Mouse (Mus musculus) stomach, postnatal 0 days (tissue): ENCODE measurements around the gene Flywch2. TPM values are rescaled to one million over a fixed set of nuclear protein-coding genes. Genes with fewer than 3 reads are reported as not detected.

Experiments used
- ATAC-seq: fragments of 200-750 bp; cut with Nextera tagmentation; 2 replicates; pipeline ENCODE4 v1.8.0; 2017; ENCODE audit not compliant: low FRiP score, low TSS enrichment
- DNase-seq: peaks from one replicate; pipeline ENCODE4 v3.0.0-alpha.2; 2016; ENCODE audit warnings: low spot score
- H3K27ac ChIP-seq: fragments of 300-500 bp; sonication (generic); replicated peaks from 2 replicates; pipeline ENCODE4 v1.5.1; 2014; ENCODE audit warnings: mild to moderate bottlenecking, control low read depth
- H3K27me3 ChIP-seq: fragments of 300-500 bp; sonication (generic); 2 replicates; pipeline ENCODE4 v1.6.1; 2014; ENCODE audit warnings: low read length; ENCODE audit not compliant: control insufficient read depth, insufficient read depth
- H3K36me3 ChIP-seq: fragments of 300-500 bp; sonication (generic); 2 replicates; pipeline ENCODE4 v1.6.1; 2014; ENCODE audit warnings: low read length, mixed read lengths; ENCODE audit not compliant: control insufficient read depth, insufficient read depth
- H3K4me1 ChIP-seq: fragments of 300-500 bp; sonication (generic); replicated peaks from 2 replicates; pipeline ENCODE4 v1.6.1; 2014; ENCODE audit warnings: antibody characterized with exemption; ENCODE audit not compliant: control insufficient read depth, insufficient read depth
- H3K4me2 ChIP-seq: fragments of 300-500 bp; sonication (generic); replicated peaks from 2 replicates; pipeline ENCODE4 v1.6.1; 2014; ENCODE audit warnings: low read depth, mild to moderate bottlenecking, control low read depth, moderate library complexity
- H3K4me3 ChIP-seq: fragments of 300-500 bp; sonication (generic); 2 replicates; pipeline ENCODE4 v1.5.1; 2014; ENCODE audit warnings: low read depth, low read length, control low read depth
- H3K9ac ChIP-seq: fragments of 300-500 bp; sonication (generic); 2 replicates; pipeline ENCODE4 v1.6.1; 2014; ENCODE audit warnings: mild to moderate bottlenecking, low read length, control low read depth, mixed read lengths
- H3K9me3 ChIP-seq: fragments of 300-500 bp; sonication (generic); 2 replicates; pipeline ENCODE4 v1.6.1; 2016; ENCODE audit warnings: low read length; ENCODE audit not compliant: control insufficient read depth
- CTCF ChIP-seq: IDR thresholded peaks from 2 replicates; pipeline ENCODE4 v1.5.1; 2016; ENCODE audit warnings: antibody characterized with exemption, low read depth, mild to moderate bottlenecking, moderate library complexity
- EP300 ChIP-seq: optimal IDR thresholded peaks from 2 replicates; pipeline ENCODE3; 2016; ENCODE audit warnings: antibody characterized with exemption
- WGBS: fragments of 180-500 bp; shearing (Covaris S2); extraction: QIAGEN DNeasy Blood & Tissue Kit; methylation state at CpG from one replicate; pipeline ENCODE4 v1.1.7; 2014; 5-methylcytosine and 5-hydroxymethylcytosine counted together
- polyA plus RNA-seq: library from polyadenylated mRNA; unstranded; fragments of >200 nt; fragmentation: Nextera tagmentation; extraction: Ambion mirVana; gene quantifications from 2 replicates; pipeline ENCODE4 v1.2.1, GENCODE M21; 2015

Gene Flywch2
- polyA plus RNA-seq, 1 experiment from 2014 or later, result 15.9 TPM

GRCm38 (mm10) chr17:23742941-23743340, 42.9 kb downstream of the Flywch2 start:
- Histone ChIP-seq H3K4me3 (peak overlapping the region; percentile 22), H3K4me1 (peaks cover 17% of the 10 kb centered on the region; the same call in 1 of the 2 replicates), H3K27me3 (peaks cover 8% of the 10 kb centered on the region; the same call in 1 of the 2 replicates), H3K9ac (no peak overlapping the region), H3K36me3 (no peaks in the 10 kb centered on the region), H3K9me3 (no peaks in the 10 kb centered on the region), H3K4me2 (peak overlapping the region; percentile 42), H3K27ac (0 out of 2 replicates have a peak overlapping the region, but pooled peaks have one; percentile 58)
- ATAC-seq (no peak), DNase-seq (no peak)
- TF ChIP-seq CTCF, result peak; percentile 9
- no peak for TF ChIP-seq EP300
- WGBS, result 55% methylated on average over 12 of the region's 12 CpGs

GRCm38 (mm10) chr17:23742210-23742793, 43.6 kb downstream of the Flywch2 start:
- Histone ChIP-seq H3K4me2 (peak overlapping the region; percentile 42), H3K4me3 (peak overlapping the region; percentile 22), H3K4me1 (peaks cover 17% of the 10 kb centered on the region; the same call in 1 of the 2 replicates), H3K9ac (no peak overlapping the region), H3K27me3 (peaks cover 8% of the 10 kb centered on the region; the same call in 1 of the 2 replicates), H3K36me3 (no peaks in the 10 kb centered on the region), H3K9me3 (no peaks in the 10 kb centered on the region), H3K27ac (0 out of 2 replicates have a peak overlapping the region, but pooled peaks have one; percentile 58)
- DNase-seq (peak; percentile 58), ATAC-seq (no peak)
- TF ChIP-seq CTCF (no peak), EP300 (no peak)
- 8% methylated on average over 44 of the region's 44 CpGs for WGBS

- TF ChIP-seq CTCF (no peak), EP300 (no peak)
- no peak overlapping the region for H3K9ac ChIP-seq
- H3K4me2 ChIP-seq, result peak overlapping the region; percentile 42; the same call in 1 of the 2 replicates
- no peaks in the 10 kb centered on the region for H3K9me3 ChIP-seq
- no peak overlapping the region for H3K27ac ChIP-seq
- H3K4me1 ChIP-seq, result peaks cover 17% of the 10 kb centered on the region; the same call in 1 of the 2 replicates
- ATAC-seq (no peak), DNase-seq (no peak)
- no peak overlapping the region; the same call in 1 of the 2 replicates for H3K4me3 ChIP-seq
- 48% methylated on average over 34 of the region's 38 CpGs for WGBS
- peaks cover 8% of the 10 kb centered on the region; the same call in 1 of the 2 replicates for H3K27me3 ChIP-seq
- H3K36me3 ChIP-seq, result no peaks in the 10 kb centered on the region
Measured at GRCm38 (mm10) chr17:23741359-23742209, 44.3 kb downstream of the Flywch2 start.

- ATAC-seq, result peak; percentile 81
- DNase-seq, result peak; percentile 80
- no peak for TF ChIP-seq CTCF
- no peak for TF ChIP-seq EP300
Measured at GRCm38 (mm10) chr17:23740598-23741021, 45.3 kb downstream of the Flywch2 start, which contains the start of gene Paqr4. Gene Paqr4, minus strand, starts transcription at chr17:23740867.

GRCm38 (mm10) chr17:23740136-23740584, 45.7 kb downstream of the Flywch2 start:
- WGBS, result 0% methylated on average over 32 of the region's 46 CpGs
- peaks cover 8% of the 10 kb centered on the region; the same call in 1 of the 2 replicates for H3K4me1 ChIP-seq
- no peak for TF ChIP-seq EP300
- no peak; the same call in 1 of the 2 replicates for TF ChIP-seq CTCF
- peak overlapping the region; percentile 71 for H3K9ac ChIP-seq
- H3K4me3 ChIP-seq, result peak overlapping the region; percentile 72
- ATAC-seq (peak; percentile 82), DNase-seq (peak; percentile 94)
- peak overlapping the region; percentile 86 for H3K27ac ChIP-seq
- H3K27me3 ChIP-seq, result peaks cover 4% of the 10 kb centered on the region; the same call in 1 of the 2 replicates
- peak overlapping the region; percentile 94 for H3K4me2 ChIP-seq
- peaks cover 5% of the 10 kb centered on the region; the same call in 1 of the 2 replicates for H3K36me3 ChIP-seq
- H3K9me3 ChIP-seq, result no peaks in the 10 kb centered on the region

More at GRCm38 (mm10) chr17:23740598-23741021, 45.3 kb downstream of the Flywch2 start, which contains the start of gene Paqr4:
- H3K27ac ChIP-seq, result peak within 1 kb of the TSS; percentile 86
- 2% methylated on average over 13 of the region's 13 CpGs for WGBS
- peak within 1 kb of the TSS; percentile 72 for H3K4me3 ChIP-seq
- H3K9ac ChIP-seq, result peak within 1 kb of the TSS; percentile 71
- H3K36me3 ChIP-seq, result peaks cover 3% of the 10 kb centered on the region; the same call in 1 of the 2 replicates
- peaks cover 5% of the 10 kb centered on the region; the same call in 1 of the 2 replicates for H3K27me3 ChIP-seq
- H3K9me3 ChIP-seq, result no peaks in the 10 kb centered on the region
- H3K4me2 ChIP-seq, result peak within 1 kb of the TSS; percentile 94
- peaks cover 13% of the 10 kb centered on the region; the same call in 1 of the 2 replicates for H3K4me1 ChIP-seq
